Mouse (Mus musculus): ENCODE results near the gene Atoh8.

- TF ChIP-seq CTCF (IDR thresholded peaks at IDR 0.05; ENCODE audit: control insufficient read depth, insufficient read depth, insufficient read length) = no peak
- no peak for TF ChIP-seq USF1 (IDR thresholded peaks at IDR 0.05; ENCODE audit: low read depth)
- TF ChIP-seq MYOD1 (IDR thresholded peaks at IDR 0.05; ENCODE audit: control insufficient read depth, insufficient read length, low read depth) = no peak
- no peak for TF ChIP-seq MAX (IDR thresholded peaks at IDR 0.05)
- no peak for TF ChIP-seq MYOG (IDR thresholded peaks at IDR 0.05; ENCODE audit: control insufficient read depth, extremely low read depth, insufficient read length)
Measured at GRCm38 (mm10) chr6:72252433-72252832, 17.1 kb upstream of the Atoh8 start.
